Mouse (Mus musculus): ENCODE measurements around the gene Ppia. TPM values are rescaled to one million over a fixed set of nuclear protein-coding genes. Genes with fewer than 3 reads are reported as not detected.
"Not testable (repeated sequence)": the region's sequence is repeated elsewhere in the genome, so short reads cannot be mapped to it uniquely, and the experiment has no call there.

Ppia gene
- polyA plus RNA-seq (2012; rRNA removed) = 275 and 276 TPM in 2 replicates

GRCm38 (mm10) chr11:6414751-6415550, at the start of gene Ppia:
Gene Ppia (plus strand): TSS chr11:6415443.
- peaks cover 4% of the 10 kb centered on the region; the same call in 1 of the 2 replicates for H3K4me1 ChIP-seq (ENCODE audit: control insufficient read depth, insufficient read depth, insufficient read length, low read length)
- TF ChIP-seq POLR2A (IDR thresholded peaks at IDR 0.05; ENCODE audit: low read depth, low read length) = no peak
- no peak for TF ChIP-seq CTCF (IDR thresholded peaks at IDR 0.05; ENCODE audit: extremely low read depth, insufficient read length, insufficient replicate concordance, low read depth, low read length)
- WGBS = 11% methylated on average over 21 of the region's 21 CpGs
- peak within 1 kb of the TSS; percentile 91 for H3K4me3 ChIP-seq (ENCODE audit: low read depth, low read length)
- H3K36me3 ChIP-seq (ENCODE audit: control insufficient read depth, insufficient read depth, low read length) = peaks cover 12% of the 10 kb centered on the region
- peak within 1 kb of the TSS; percentile 90 for H3K27ac ChIP-seq (ENCODE audit: insufficient read depth, low read depth, low read length)
- H3K27me3 ChIP-seq (ENCODE audit: control insufficient read depth, insufficient read depth, low read length) = no peaks in the 10 kb centered on the region

- TF ChIP-seq POLR2A (IDR thresholded peaks at IDR 0.05; ENCODE audit: low read depth, low read length) (no peak), CTCF (IDR thresholded peaks at IDR 0.05; ENCODE audit: extremely low read depth, insufficient read length, insufficient replicate concordance, low read depth, low read length) (peak; percentile 86; the same call in 1 of the 2 replicates)
- peak overlapping the region; percentile 71 for H3K27ac ChIP-seq (ENCODE audit: insufficient read depth, low read depth, low read length)
- H3K4me3 ChIP-seq (ENCODE audit: low read depth, low read length) = no peak overlapping the region
- no peaks in the 10 kb centered on the region for H3K36me3 ChIP-seq (ENCODE audit: control insufficient read depth, insufficient read depth, low read length)
- no peaks in the 10 kb centered on the region for H3K27me3 ChIP-seq (ENCODE audit: control insufficient read depth, insufficient read depth, low read length)
- 7% methylated on average over 11 of the region's 11 CpGs for WGBS
- peaks cover 2% of the 10 kb centered on the region; the same call in 1 of the 2 replicates for H3K4me1 ChIP-seq (ENCODE audit: control insufficient read depth, insufficient read depth, insufficient read length, low read length)
Measured at GRCm38 (mm10) chr11:6365885-6366284, 49.4 kb upstream of the Ppia start.

GRCm38 (mm10) chr11:6366434-6366833, 48.8 kb upstream of the Ppia start:
- Histone ChIP-seq H3K4me3 (ENCODE audit: low read depth, low read length) (no peak overlapping the region), H3K36me3 (ENCODE audit: control insufficient read depth, insufficient read depth, low read length) (no peaks in the 10 kb centered on the region), H3K4me1 (ENCODE audit: control insufficient read depth, insufficient read depth, insufficient read length, low read length) (peaks cover 2% of the 10 kb centered on the region; the same call in 1 of the 2 replicates), H3K27me3 (ENCODE audit: control insufficient read depth, insufficient read depth, low read length) (no peaks in the 10 kb centered on the region), H3K27ac (ENCODE audit: insufficient read depth, low read depth, low read length) (peak overlapping the region; percentile 71)
- WGBS = 40% methylated on average over 6 of the region's 6 CpGs
- TF ChIP-seq POLR2A (IDR thresholded peaks at IDR 0.05; ENCODE audit: low read depth, low read length) (no peak), CTCF (IDR thresholded peaks at IDR 0.05; ENCODE audit: extremely low read depth, insufficient read length, insufficient replicate concordance, low read depth, low read length) (no peak)

- WGBS = 63% methylated on average over 4 of the region's 4 CpGs
- Histone ChIP-seq H3K27me3 (ENCODE audit: control insufficient read depth, insufficient read depth, low read length) (no peaks in the 10 kb centered on the region), H3K4me3 (ENCODE audit: low read depth, low read length) (no peak overlapping the region), H3K4me1 (ENCODE audit: control insufficient read depth, insufficient read depth, insufficient read length, low read length) (peaks cover 2% of the 10 kb centered on the region; the same call in 1 of the 2 replicates), H3K36me3 (ENCODE audit: control insufficient read depth, insufficient read depth, low read length) (no peaks in the 10 kb centered on the region), H3K27ac (ENCODE audit: insufficient read depth, low read depth, low read length) (peak overlapping the region; percentile 71; the same call in 1 of the 2 replicates)
- TF ChIP-seq POLR2A (IDR thresholded peaks at IDR 0.05; ENCODE audit: low read depth, low read length) (no peak), CTCF (IDR thresholded peaks at IDR 0.05; ENCODE audit: extremely low read depth, insufficient read length, insufficient replicate concordance, low read depth, low read length) (no peak)
Measured at GRCm38 (mm10) chr11:6367156-6367555, 48.1 kb upstream of the Ppia start.

GRCm38 (mm10) chr11:6367986-6368385, 47.3 kb upstream of the Ppia start:
- H3K27ac ChIP-seq (ENCODE audit: insufficient read depth, low read depth, low read length); H3K4me1 ChIP-seq (ENCODE audit: control insufficient read depth, insufficient read depth, insufficient read length, low read length); H3K27me3 ChIP-seq (ENCODE audit: control insufficient read depth, insufficient read depth, low read length); H3K4me3 ChIP-seq (ENCODE audit: low read depth, low read length); H3K36me3 ChIP-seq (ENCODE audit: control insufficient read depth, insufficient read depth, low read length): not testable (repeated sequence)
- WGBS = 76% methylated on average over 5 of the region's 5 CpGs

GRCm38 (mm10) chr11:6371376-6372155, 43.7 kb upstream of the Ppia start:
- no peak overlapping the region for H3K4me3 ChIP-seq (ENCODE audit: low read depth, low read length)
- no peaks in the 10 kb centered on the region for H3K36me3 ChIP-seq (ENCODE audit: control insufficient read depth, insufficient read depth, low read length)
- no peak overlapping the region for H3K27ac ChIP-seq (ENCODE audit: insufficient read depth, low read depth, low read length)
- no peaks in the 10 kb centered on the region for H3K27me3 ChIP-seq (ENCODE audit: control insufficient read depth, insufficient read depth, low read length)
- WGBS = 81% methylated on average over 11 of the region's 11 CpGs
- H3K4me1 ChIP-seq (ENCODE audit: control insufficient read depth, insufficient read depth, insufficient read length, low read length) = peaks cover 2% of the 10 kb centered on the region; the same call in 1 of the 2 replicates
- TF ChIP-seq CTCF (IDR thresholded peaks at IDR 0.05; ENCODE audit: extremely low read depth, insufficient read length, insufficient replicate concordance, low read depth, low read length) (no peak), POLR2A (IDR thresholded peaks at IDR 0.05; ENCODE audit: low read depth, low read length) (no peak)

GRCm38 (mm10) chr11:6372784-6373183, 42.5 kb upstream of the Ppia start:
- Histone ChIP-seq H3K4me3 (ENCODE audit: low read depth, low read length) (no peak overlapping the region), H3K36me3 (ENCODE audit: control insufficient read depth, insufficient read depth, low read length) (no peaks in the 10 kb centered on the region), H3K27ac (ENCODE audit: insufficient read depth, low read depth, low read length) (no peak overlapping the region), H3K4me1 (ENCODE audit: control insufficient read depth, insufficient read depth, insufficient read length, low read length) (no peaks in the 10 kb centered on the region), H3K27me3 (ENCODE audit: control insufficient read depth, insufficient read depth, low read length) (no peaks in the 10 kb centered on the region)
- WGBS = 87% methylated on average over 9 of the region's 9 CpGs
- no peak for TF ChIP-seq POLR2A (IDR thresholded peaks at IDR 0.05; ENCODE audit: low read depth, low read length)
- no peak for TF ChIP-seq CTCF (IDR thresholded peaks at IDR 0.05; ENCODE audit: extremely low read depth, insufficient read length, insufficient replicate concordance, low read depth, low read length)

Data from small intestine, adult 2 months (tissue).